Mouse (Mus musculus): ENCODE data around the gene Trir.

GRCm38 (mm10) chr8:85027922-85028321 is 1.3 kb downstream of the Trir start:
- TF ChIP-seq HCFC1 (IDR thresholded peaks at IDR 0.05; ENCODE audit: borderline replicate concordance, insufficient read depth, low read length) (no peak), ZNF384 (IDR thresholded peaks at IDR 0.05; ENCODE audit: low read depth, low read length) (no peak), MAFK (IDR thresholded peaks at IDR 0.05; ENCODE audit: insufficient read depth, low read depth, low read length) (no peak)
